Mouse (Mus musculus) cerebellum, postnatal 25 days (tissue): ENCODE results near the gene Nhlrc1.

Experiments
- DNase-seq, 2 experiments: peaks; one replicate each; pipeline ENCODE4 v3.0.0; 2021; ENCODE audit warnings: mixed read lengths in 2 of 2

Nhlrc1 gene

DNA sequence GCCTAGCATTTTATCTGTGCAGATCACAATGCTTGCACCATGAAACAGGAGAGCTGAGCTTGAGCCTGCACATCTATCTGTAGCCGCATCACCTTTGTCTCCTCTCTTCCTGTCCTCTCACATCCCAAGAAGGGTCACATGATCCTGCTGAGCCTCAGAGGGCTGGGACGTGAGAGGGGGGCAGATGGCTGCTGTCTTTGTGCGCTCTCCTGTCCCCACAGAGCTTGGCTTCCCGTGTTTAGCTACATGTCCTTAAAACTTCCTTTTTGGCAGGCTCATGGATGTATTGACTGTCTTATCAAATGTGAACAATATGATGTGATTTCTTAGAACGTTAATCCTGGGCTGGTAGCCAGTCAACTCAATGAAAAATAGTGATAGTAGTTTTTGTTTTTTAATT, 15.2 kb downstream of the Nhlrc1 start:
- DNase-seq, result no peak

- no peak for DNase-seq
Measured at GRCm38 (mm10) chr13:46997355-46997754, 17.3 kb downstream of the Nhlrc1 start.

DNA sequence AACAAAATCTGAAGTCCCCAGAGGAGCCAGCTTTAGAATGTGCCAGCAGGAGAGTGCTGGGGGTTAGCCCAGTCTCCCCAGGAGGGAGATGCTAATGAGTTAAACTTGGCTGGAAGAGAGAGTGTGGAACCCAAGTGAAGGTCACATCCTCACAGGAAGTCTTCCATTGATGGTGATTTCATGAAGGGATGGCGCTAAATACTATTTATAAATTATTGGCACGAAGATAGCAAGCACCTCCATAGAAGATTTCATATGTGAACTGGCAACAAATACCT, 21.4 kb downstream of the Nhlrc1 start:
- peak in 1 of 2 experiments; percentile 77 for DNase-seq

DNA sequence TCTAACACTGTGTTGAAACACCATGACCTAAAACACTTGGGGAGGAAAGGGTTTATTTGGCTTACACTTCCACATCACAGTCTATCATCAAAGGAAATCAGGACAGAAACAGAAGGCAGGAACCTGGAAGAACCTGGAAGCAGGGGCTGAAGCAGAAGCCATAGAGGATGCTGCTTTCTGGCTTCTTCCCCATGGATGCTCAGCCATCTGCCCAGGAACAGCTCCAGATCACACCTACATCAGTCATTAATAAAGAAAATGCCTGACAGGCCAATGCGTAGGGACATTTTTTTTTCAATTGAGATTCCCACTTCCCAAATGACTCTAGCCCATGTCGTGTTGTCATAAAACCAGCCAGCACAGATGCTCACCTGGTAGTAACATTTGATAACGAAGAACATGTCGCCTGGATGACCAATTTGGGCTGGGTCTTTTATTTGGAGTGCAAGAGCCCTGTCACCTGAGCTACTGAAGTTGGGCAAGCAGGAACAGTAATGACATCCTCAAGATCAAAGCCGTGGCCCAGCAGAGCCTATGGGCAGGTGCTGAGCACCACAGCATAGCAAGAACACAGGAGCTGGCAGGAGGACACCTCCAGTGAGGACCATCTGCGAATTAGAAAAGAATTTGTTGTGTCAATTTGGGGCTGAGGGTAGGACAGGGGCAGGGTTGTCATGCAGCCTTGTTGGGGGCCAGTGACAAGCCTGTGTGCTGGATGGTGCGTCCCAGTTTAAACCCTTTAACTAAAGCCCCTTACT, 22.0 kb downstream of the Nhlrc1 start:
- peak; percentile 69 to 76 for DNase-seq

- peak; percentile 38 to 63 for DNase-seq
Measured at GRCm38 (mm10) chr13:46990376-46991011, 24.2 kb downstream of the Nhlrc1 start.

- DNase-seq, result peak in 1 of 2 experiments; percentile 20
Measured at GRCm38 (mm10) chr13:46987941-46988340, 26.7 kb downstream of the Nhlrc1 start.

GRCm38 (mm10) chr13:46986208-46986607, 28.4 kb downstream of the Nhlrc1 start:
- no peak for DNase-seq

DNA sequence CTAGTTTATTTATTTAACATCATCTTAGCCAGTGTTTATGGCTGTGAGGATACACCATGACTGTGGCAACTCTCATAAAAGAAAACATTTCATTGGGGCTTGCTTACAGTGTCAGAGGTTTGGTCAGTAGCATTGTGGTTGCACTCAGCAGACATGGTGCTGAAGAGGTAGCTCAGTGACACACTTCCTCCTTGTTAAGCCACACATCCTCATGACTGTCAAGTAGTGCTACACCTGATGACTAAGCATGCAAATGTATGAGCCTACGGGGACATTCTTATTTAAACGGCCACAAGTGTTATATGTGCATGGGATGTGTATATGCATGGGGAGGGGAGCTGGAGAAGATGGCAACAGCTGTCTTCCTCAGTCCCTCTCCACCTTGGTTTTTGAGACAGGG, 30.8 kb downstream of the Nhlrc1 start:
- DNase-seq, result no peak

DNA sequence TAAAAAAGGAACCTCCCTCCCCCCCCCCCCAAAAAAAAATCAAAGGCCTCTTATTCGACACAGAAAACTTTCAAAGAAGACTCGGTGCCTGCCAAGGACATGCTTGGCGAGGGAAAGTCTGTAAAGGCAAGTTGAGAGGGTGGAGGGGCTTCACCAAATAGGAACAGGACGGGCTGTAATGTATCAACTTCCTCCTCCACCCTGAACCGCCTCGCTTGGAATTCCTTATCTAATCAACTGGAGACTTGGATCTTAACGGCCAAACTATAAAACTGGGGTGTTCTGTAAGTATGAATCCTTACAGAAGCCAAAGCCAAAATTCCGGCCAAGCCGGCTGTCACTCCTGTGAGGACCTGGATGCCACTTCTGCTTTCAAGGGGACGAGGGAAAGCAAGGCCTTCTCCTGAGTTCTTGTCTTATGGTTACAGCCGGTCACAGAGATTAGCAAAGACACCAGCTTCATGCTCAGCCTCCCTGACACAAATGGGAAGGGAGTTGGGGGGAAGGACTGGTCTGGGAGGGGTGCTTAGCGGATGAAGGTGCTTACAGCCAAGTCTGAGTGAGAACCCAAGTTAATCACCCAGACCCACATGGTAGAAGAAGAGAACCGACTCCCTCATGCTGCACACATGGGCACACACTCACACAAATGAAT, 34.7 kb downstream of the Nhlrc1 start:
- no peak for DNase-seq

- no peak for DNase-seq
Measured at GRCm38 (mm10) chr13:46976532-46976931, 38.1 kb downstream of the Nhlrc1 start.

DNA sequence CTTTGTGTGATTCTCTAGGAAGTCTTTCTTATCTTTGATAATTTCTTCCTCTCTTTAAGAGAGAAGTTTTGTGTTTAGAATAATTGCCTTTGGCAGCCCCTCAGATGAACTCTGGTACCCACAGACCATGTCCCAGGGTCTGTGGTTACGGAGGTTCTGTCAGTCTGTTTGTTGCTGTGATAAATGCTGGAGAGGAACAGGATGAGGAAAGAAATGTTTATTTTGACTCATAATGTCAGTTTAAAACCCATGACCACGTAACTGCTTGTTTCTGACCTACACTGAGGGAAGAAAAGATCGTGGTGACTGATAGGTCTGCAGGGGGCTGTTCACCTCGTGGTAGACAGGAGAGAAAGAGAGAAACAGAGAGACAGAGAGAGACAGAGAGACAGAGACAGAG, 38.7 kb downstream of the Nhlrc1 start:
- no peak for DNase-seq

DNA sequence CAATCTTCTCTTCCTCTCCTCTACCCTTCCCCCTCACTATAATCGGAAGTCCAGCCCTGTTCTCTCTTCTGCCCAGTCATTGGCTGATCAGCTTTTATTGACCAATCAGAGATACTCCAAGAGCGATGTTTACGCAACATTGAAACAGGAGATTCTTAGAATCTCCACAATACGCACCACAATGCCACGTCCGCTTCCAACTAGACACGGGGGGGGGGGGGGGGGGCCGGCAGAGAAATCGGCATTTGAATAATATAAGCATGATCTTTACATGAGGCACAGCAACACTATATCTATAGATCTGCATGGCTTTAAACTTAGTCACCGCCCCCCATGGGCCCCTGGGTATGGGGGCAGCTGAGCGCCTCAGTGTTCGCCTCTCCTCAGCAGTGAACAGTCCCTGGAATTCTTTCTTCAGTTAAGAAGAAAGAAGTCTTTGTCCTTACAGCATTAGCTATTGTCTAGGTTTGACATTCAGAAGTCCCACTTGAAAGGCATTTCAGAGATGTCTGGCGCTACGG, 39.6 kb downstream of the Nhlrc1 start:
- no peak for DNase-seq

- DNase-seq, result no peak
Measured at GRCm38 (mm10) chr13:46970286-46970945, 44.2 kb downstream of the Nhlrc1 start.

DNA sequence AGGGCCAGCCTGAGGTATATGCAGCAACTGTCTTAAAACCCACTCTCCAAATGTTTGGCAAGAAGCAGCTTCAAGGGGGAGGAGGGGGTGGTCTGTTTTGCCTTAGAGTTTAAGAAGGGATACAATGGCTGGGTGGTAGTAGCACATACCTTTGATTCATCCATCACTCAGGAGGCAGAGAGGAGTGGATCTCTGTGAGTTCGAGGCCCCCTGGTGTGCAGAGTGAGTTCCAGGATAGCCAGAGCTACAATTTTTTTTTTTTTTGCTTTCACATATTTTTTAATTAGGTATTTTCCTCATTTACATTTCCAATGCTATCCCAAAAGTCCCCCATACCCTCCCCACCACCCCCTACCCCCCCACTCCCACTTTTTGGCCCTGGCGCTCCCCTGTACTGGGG, 46.0 kb downstream of the Nhlrc1 start:
- DNase-seq, result no peak

DNA sequence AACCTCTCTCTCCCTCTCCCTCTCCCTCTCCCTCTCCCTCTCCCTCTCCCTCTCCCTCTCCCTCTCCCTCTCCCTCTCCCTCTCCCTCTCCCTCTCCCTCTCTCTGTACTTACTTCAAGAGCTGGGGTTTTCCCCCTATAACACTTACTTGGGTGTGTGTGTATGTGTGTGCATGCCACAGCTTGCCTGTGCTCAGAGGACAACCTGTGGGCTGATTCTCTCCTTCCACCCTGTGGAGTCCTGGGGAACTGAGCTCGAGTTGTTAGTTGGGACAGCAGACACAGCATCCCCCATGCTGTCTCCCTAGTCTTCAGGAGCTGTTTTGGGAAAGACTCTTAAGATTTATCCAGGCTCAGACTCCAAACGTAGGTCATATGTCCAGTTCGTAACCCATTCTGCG, 47.3 kb downstream of the Nhlrc1 start:
- no peak for DNase-seq
